Mouse (Mus musculus) hindbrain, embryonic 14.5 days (tissue): ENCODE results near the gene Rbpjl. TPM values are rescaled to one million over a fixed set of nuclear protein-coding genes. Genes with fewer than 3 reads are reported as not detected.

Source experiments
- microRNA-seq: library from miRNA; unstranded; fragments of <30 nt; microRNA quantifications from one replicate; pipeline ENCODE4, GENCODE M21; 2016
- polyA plus RNA-seq: library from polyadenylated mRNA; unstranded; fragments of >200 nt; fragmentation: Nextera tagmentation; extraction: Ambion mirVana; gene quantifications from 2 replicates; pipeline ENCODE4 v1.2.1, GENCODE M21; 2014

The Rbpjl gene
- polyA plus RNA-seq, 1 experiment from 2014 or later = 0.15 TPM

Small RNA genes lying within 50 kb of the gene (microRNA-seq; reads per million reads assigned to microRNA genes)
- not detected for gene Mir7678

Other genes starting within 250 kb of the Rbpjl start
- gene Kcns1, start 232.0 kb upstream of the Rbpjl start, polyA plus RNA-seq = 1.1 and 1.6 TPM in 2 replicates
- not detected in 2 replicates for gene Wfdc5, start 220.4 kb upstream of the Rbpjl start, polyA plus RNA-seq
- not detected in 2 replicates for gene Wfdc12, start 212.5 kb upstream of the Rbpjl start, polyA plus RNA-seq
- gene Wfdc15a, start 203.0 kb upstream of the Rbpjl start, polyA plus RNA-seq = not detected in 2 replicates
- gene Wfdc15b, start 181.5 kb upstream of the Rbpjl start, polyA plus RNA-seq = not detected in 2 replicates
- gene Svs2, start 164.7 kb upstream of the Rbpjl start, polyA plus RNA-seq = not detected in 2 replicates
- not detected in 2 replicates for gene Svs3b, start 146.5 kb upstream of the Rbpjl start, polyA plus RNA-seq
- not detected in 2 replicates for gene Svs4, start 124.7 kb upstream of the Rbpjl start, polyA plus RNA-seq
- gene Svs3a, start 113.9 kb upstream of the Rbpjl start, polyA plus RNA-seq = not detected in 2 replicates
- gene Svs6, start 86.4 kb upstream of the Rbpjl start, polyA plus RNA-seq = not detected in 2 replicates
- not detected in 2 replicates for gene Svs5, start 70.4 kb upstream of the Rbpjl start, polyA plus RNA-seq
- gene Slpi, start 14.0 kb upstream of the Rbpjl start, polyA plus RNA-seq = 0.33 and 0.62 TPM in 2 replicates
- gene Matn4, start 2.0 kb downstream of the Rbpjl start, polyA plus RNA-seq = 0.44 and 0.75 TPM in 2 replicates
- gene Sdc4, start 40.7 kb downstream of the Rbpjl start, polyA plus RNA-seq = 6.8 and 9.3 TPM in 2 replicates
- 87.1 and 92.6 TPM in 2 replicates for gene Sys1, start 53.8 kb downstream of the Rbpjl start, polyA plus RNA-seq
- gene Gm20458, start 57.8 kb downstream of the Rbpjl start, polyA plus RNA-seq = 8.6 and 10.0 TPM in 2 replicates
- 0.28 TPM in 1 of 2 replicates, not detected in the other for gene Trp53tg5, start 70.6 kb downstream of the Rbpjl start, polyA plus RNA-seq
- gene Dbndd2, start 83.0 kb downstream of the Rbpjl start, polyA plus RNA-seq = 13.8 and 14.4 TPM in 2 replicates
- 109 and 110 TPM in 2 replicates for gene Pigt, start 94.4 kb downstream of the Rbpjl start, polyA plus RNA-seq
- 2.4 and 4.0 TPM in 2 replicates for gene Wfdc2, start 159.3 kb downstream of the Rbpjl start, polyA plus RNA-seq
- gene Spint3, start 170.3 kb downstream of the Rbpjl start, polyA plus RNA-seq = not detected in 2 replicates
- 0.25 TPM in 1 of 2 replicates, not detected in the other for gene Wfdc6a, start 182.3 kb downstream of the Rbpjl start, polyA plus RNA-seq
- gene Eppin, start 190.5 kb downstream of the Rbpjl start, polyA plus RNA-seq = not detected in 2 replicates
- not detected in 2 replicates for gene Wfdc6b, start 210.4 kb downstream of the Rbpjl start, polyA plus RNA-seq
- gene Wfdc8, start 210.5 kb downstream of the Rbpjl start, polyA plus RNA-seq = not detected in 2 replicates
- not detected in 2 replicates for gene Wfdc16, start 235.7 kb downstream of the Rbpjl start, polyA plus RNA-seq